In genomic region chr2:84734351-84734864, GRCm38 (mm10) we compare ENCODE assay signal across 9 mouse cellular contexts. TPM values are rescaled to one million over a fixed set of nuclear protein-coding genes. Genes with fewer than 3 reads are reported as not detected.
DNase-seq lines count a peak whose midpoint lies in the region; ATAC-seq and TF ChIP-seq lines count a peak whose summit lies in the region.
"Had no signal": no experiment of that assay in that cellular context is flagged by ENCODE, and none has a peak within 500 bp of the region (broad histone marks: within the 10 kb centered on the region; RNA-seq: fewer than 3 reads in every experiment).

No protein-coding gene starts in this region.

- ATAC-seq in embryonic facial prominence, embryonic 14.5 days (ENCODE audit: low read depth), result peak; percentile 13; the same call in 1 of the 2 replicates
- ATAC-seq in neural tube, embryonic 13.5 days (ENCODE audit: low read depth), result peak; percentile 74

- intact Hi-C loops in left cerebral cortex, adult 2 months (cut with DNase I), result loop anchor here (5.0 kb wide), 1 partner anchor 148 kb away; no protein-coding TSS in a partner anchor
- intact Hi-C loops in left cerebral cortex, postnatal 4 days (cut with DNase I), result no loop called here

- no peaks in the 10 kb centered on the region for H3K36me3 ChIP-seq in embryonic facial prominence, embryonic 14.5 days (ENCODE audit: control insufficient read depth, insufficient read depth, low read length)
- H3K36me3 ChIP-seq in neural tube, embryonic 13.5 days, result no peaks in the 10 kb centered on the region

- H3K4me2 ChIP-seq in embryonic facial prominence, embryonic 14.5 days (ENCODE audit: low read depth, low read length), result peak overlapping the region; percentile 70
- peak overlapping the region; percentile 78 for H3K4me2 ChIP-seq in neural tube, embryonic 13.5 days

- peak; percentile 35 to 55 for DNase-seq in left cerebral cortex, adult 2 months (ENCODE audit: extremely low spot score in 1 of 2, low spot score in 2 of 2)
- DNase-seq in left cerebral cortex, adult 9 months (ENCODE audit: low spot score in 2 of 2), result no peak
- DNase-seq in brain, adult 2 months (ENCODE audit: low read depth, low spot score), result peak; percentile 65
- peak; percentile 48 for DNase-seq in embryonic facial prominence, embryonic 14.5 days (ENCODE audit: low spot score)
- DNase-seq in left cerebral cortex, postnatal 4 days, result peak; percentile 43
- DNase-seq in urinary bladder, adult 18-20 months (ENCODE audit: low spot score in 2 of 2), result no peak
- DNase-seq in c-Kit-positive CD71-positive TER-119-positive erythroid progenitor cells, embryonic 14.5 days (ENCODE audit: low spot score), result no peak

- no peak for TF ChIP-seq CTCF in left cerebral cortex, adult 2 months (IDR thresholded peaks at IDR 0.05)

- H3K27me3 ChIP-seq in embryonic facial prominence, embryonic 14.5 days (replicated peaks; ENCODE audit: control insufficient read depth, insufficient read depth, low read length), result no peaks in the 10 kb centered on the region
- H3K27me3 ChIP-seq in neural tube, embryonic 13.5 days, result no peaks in the 10 kb centered on the region

- H3K9me3 ChIP-seq in embryonic facial prominence, embryonic 14.5 days (ENCODE audit: control insufficient read depth, low read length), result no peaks in the 10 kb centered on the region
- H3K9me3 ChIP-seq in neural tube, embryonic 13.5 days, result no peaks in the 10 kb centered on the region

- under 1% methylated on average over 11 of the region's 11 CpGs for WGBS in embryonic facial prominence, embryonic 14.5 days
- 0% methylated on average over 11 of the region's 11 CpGs for WGBS in neural tube, embryonic 13.5 days

- H3K4me3 ChIP-seq in left cerebral cortex, adult 2 months, result peak overlapping the region; percentile 78
- H3K4me3 ChIP-seq in embryonic facial prominence, embryonic 14.5 days (ENCODE audit: low read depth, low read length), result peak overlapping the region; percentile 47
- peak overlapping the region; percentile 64 for H3K4me3 ChIP-seq in neural tube, embryonic 13.5 days

- H3K27ac ChIP-seq in left cerebral cortex, adult 2 months, result peak overlapping the region; percentile 97
- H3K27ac ChIP-seq in embryonic facial prominence, embryonic 14.5 days (replicated peaks; ENCODE audit: low read depth, low read length), result 0 out of 2 replicates have a peak overlapping the region, but pooled peaks have one; percentile 39
- peak overlapping the region; percentile 92 for H3K27ac ChIP-seq in neural tube, embryonic 13.5 days (replicated peaks)
- H3K27ac ChIP-seq: macrophage had no signal

- H3K9ac ChIP-seq in embryonic facial prominence, embryonic 14.5 days (ENCODE audit: low read depth, low read length), result peak overlapping the region; percentile 68
- peak overlapping the region; percentile 89 for H3K9ac ChIP-seq in neural tube, embryonic 13.5 days

- H3K4me1 ChIP-seq in embryonic facial prominence, embryonic 14.5 days (ENCODE audit: control insufficient read depth, insufficient read depth, low read length), result peaks cover 42% of the 10 kb centered on the region
- peaks cover 62% of the 10 kb centered on the region for H3K4me1 ChIP-seq in neural tube, embryonic 13.5 days (replicated peaks)

RNA-seq across cellular contexts. Expression of gene Ypel4, which starts 0.6 kb away (rescaled TPM):
- total RNA-seq in left cerebral cortex, adult 2 months (2021), result 100 to 1,000 TPM; 101 to 102 TPM
- 5.5 and 6.5 TPM in 2 replicates for polyA plus RNA-seq in embryonic facial prominence, embryonic 14.5 days (2014; fragmentation: Nextera tagmentation; extraction: Ambion mirVana)
- total RNA-seq in left cerebral cortex, postnatal 4 days (2021), result 10 to 100 TPM; 13.7 to 15.4 TPM
- polyA plus RNA-seq in neural tube, embryonic 13.5 days (2015; fragmentation: Nextera tagmentation; extraction: Ambion mirVana), result 18.8 and 19.1 TPM in 2 replicates
- polyA plus RNA-seq: macrophage had no signal

RNA-seq across cellular contexts. Expression of gene Clp1, which starts 7.3 kb away (rescaled TPM):
- total RNA-seq in left cerebral cortex, adult 2 months (2021), result 10 to 100 TPM in 1 of 2 experiments, 1 to 10 TPM in 1; 8.8 to 10.2 TPM
- 22.6 and 24.2 TPM in 2 replicates for polyA plus RNA-seq in embryonic facial prominence, embryonic 14.5 days (2014; fragmentation: Nextera tagmentation; extraction: Ambion mirVana)
- 1 to 10 TPM; 8.3 to 9.3 TPM for total RNA-seq in left cerebral cortex, postnatal 4 days (2021)
- 28.1 and 29.6 TPM in 2 replicates for polyA plus RNA-seq in neural tube, embryonic 13.5 days (2015; fragmentation: Nextera tagmentation; extraction: Ambion mirVana)

RNA-seq across cellular contexts. Expression of gene Gm19426, which starts 9.0 kb away (rescaled TPM):
- total RNA-seq in left cerebral cortex, adult 2 months (2021), result 1 to 10 TPM; 2.0 to 2.4 TPM
- 3.9 and 4.0 TPM in 2 replicates for polyA plus RNA-seq in embryonic facial prominence, embryonic 14.5 days (2014; fragmentation: Nextera tagmentation; extraction: Ambion mirVana)
- 1 to 10 TPM; 5.8 to 6.9 TPM for total RNA-seq in left cerebral cortex, postnatal 4 days (2021)
- polyA plus RNA-seq in neural tube, embryonic 13.5 days (2015; fragmentation: Nextera tagmentation; extraction: Ambion mirVana), result 4.7 and 7.0 TPM in 2 replicates
- polyA plus RNA-seq: macrophage had no signal

RNA-seq across cellular contexts. Expression of gene Zdhhc5, which starts 19.4 kb away (rescaled TPM):
- 10 to 100 TPM; 48.8 to 49.9 TPM for total RNA-seq in left cerebral cortex, adult 2 months (2021)
- polyA plus RNA-seq in embryonic facial prominence, embryonic 14.5 days (2014; fragmentation: Nextera tagmentation; extraction: Ambion mirVana), result 31.4 and 31.6 TPM in 2 replicates
- 10 to 100 TPM; 34.2 to 34.8 TPM for total RNA-seq in left cerebral cortex, postnatal 4 days (2021)
- 17.6 and 19.2 TPM in 2 replicates for polyA plus RNA-seq in neural tube, embryonic 13.5 days (2015; fragmentation: Nextera tagmentation; extraction: Ambion mirVana)

RNA-seq across cellular contexts. Expression of gene Serping1, which starts 40.8 kb away (rescaled TPM):
- total RNA-seq in left cerebral cortex, adult 2 months (2021), result 1 to 10 TPM; 5.3 to 8.4 TPM
- 63.0 and 64.7 TPM in 2 replicates for polyA plus RNA-seq in embryonic facial prominence, embryonic 14.5 days (2014; fragmentation: Nextera tagmentation; extraction: Ambion mirVana)
- 1 to 10 TPM; 5.6 to 6.2 TPM for total RNA-seq in left cerebral cortex, postnatal 4 days (2021)
- 36.2 and 37.0 TPM in 2 replicates for polyA plus RNA-seq in neural tube, embryonic 13.5 days (2015; fragmentation: Nextera tagmentation; extraction: Ambion mirVana)

Comparison
In these comparisons a context has a peak if more than half of its experiments do, and no peak if none do; other contexts are left out.
1. DNase-seq: peak in left cerebral cortex, adult 2 months (2 of 2), brain, adult 2 months (single experiment), embryonic facial prominence, embryonic 14.5 days (single experiment) and left cerebral cortex, postnatal 4 days (single experiment); none in left cerebral cortex, adult 9 months (0 of 2), urinary bladder, adult 18-20 months (0 of 2) and c-Kit-positive CD71-positive TER-119-positive erythroid progenitor cells, embryonic 14.5 days (single experiment).
2. RNA of gene Ypel4, which starts 0.6 kb away (total RNA-seq): 101 to 102 TPM in left cerebral cortex, adult 2 months; 13.7 to 15.4 TPM in left cerebral cortex, postnatal 4 days; every median in the first group is over 4 times any median in the second.
3. H3K27ac ChIP-seq: peak in every context shown above with its lines; median percentile 97 in left cerebral cortex, adult 2 months; 92 in neural tube, embryonic 13.5 days; 39 in embryonic facial prominence, embryonic 14.5 days.
4. Peak in every context shown above with its lines, with median percentiles within 50 percentile points of each other: H3K4me3 ChIP-seq.